Mouse (Mus musculus): ENCODE measurements around the gene Vps18. TPM values are rescaled to one million over a fixed set of nuclear protein-coding genes. Genes with fewer than 3 reads are reported as not detected.

Gene Vps18
- polyA plus RNA-seq, 1 experiment, result 32.2 TPM

- TF ChIP-seq POLR2A (IDR thresholded peaks at IDR 0.05; ENCODE audit: extremely low read depth, insufficient read depth, low read length), result no peak
- no peak for TF ChIP-seq CTCF (IDR thresholded peaks at IDR 0.05; ENCODE audit: extremely low read depth, insufficient read depth, low read length)
Measured at GRCm38 (mm10) chr2:119313780-119314479, 25.4 kb downstream of the Vps18 start.

DNA sequence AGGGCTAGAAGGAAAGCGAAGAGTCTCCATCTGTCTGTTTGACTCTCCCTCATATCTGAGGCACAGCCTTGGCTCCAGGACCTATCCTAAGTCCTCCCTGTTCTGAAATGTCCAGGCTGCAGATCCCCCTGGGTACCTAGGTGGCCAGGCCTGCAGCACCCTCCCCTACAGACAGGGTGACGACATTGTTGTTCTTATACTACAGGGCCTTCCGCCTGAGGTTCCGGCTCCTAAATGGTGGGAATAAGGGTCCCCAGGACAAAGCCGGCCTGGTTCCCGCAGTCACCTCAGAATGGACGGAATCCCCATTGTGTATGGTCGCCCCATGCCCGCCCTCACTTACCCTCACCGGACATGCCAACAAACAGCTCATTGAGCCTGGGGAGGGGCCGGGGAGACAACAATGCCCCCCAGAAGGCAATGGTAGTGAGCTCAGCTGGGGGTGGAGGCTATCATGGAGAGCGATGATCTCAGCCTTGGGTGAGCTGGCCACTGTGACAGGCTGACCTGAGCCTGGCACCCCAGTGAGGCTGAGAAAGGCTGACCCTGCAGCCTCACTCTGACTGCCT lies 26.3 kb downstream of the Vps18 start:
- H3K27ac ChIP-seq (ENCODE audit: insufficient read depth, low read length), result no peak overlapping the region
- H3K4me3 ChIP-seq (ENCODE audit: insufficient read depth, low read length), result no peak overlapping the region
- no peak for TF ChIP-seq POLR2A (IDR thresholded peaks at IDR 0.05; ENCODE audit: extremely low read depth, insufficient read depth, low read length)
- no peak for TF ChIP-seq CTCF (IDR thresholded peaks at IDR 0.05; ENCODE audit: extremely low read depth, insufficient read depth, low read length)
- no peaks in the 10 kb centered on the region for H3K4me1 ChIP-seq (ENCODE audit: control insufficient read depth, insufficient read depth, low read length)

More at GRCm38 (mm10) chr2:119313780-119314479, 25.4 kb downstream of the Vps18 start:
- no peak overlapping the region for H3K4me3 ChIP-seq (ENCODE audit: insufficient read depth, low read length)
- H3K27ac ChIP-seq (ENCODE audit: insufficient read depth, low read length), result no peak overlapping the region
- H3K4me1 ChIP-seq (ENCODE audit: control insufficient read depth, insufficient read depth, low read length), result no peaks in the 10 kb centered on the region

- H3K27ac ChIP-seq (ENCODE audit: insufficient read depth, low read length), result no peak overlapping the region
- no peak overlapping the region for H3K4me3 ChIP-seq (ENCODE audit: insufficient read depth, low read length)
- TF ChIP-seq POLR2A (IDR thresholded peaks at IDR 0.05; ENCODE audit: extremely low read depth, insufficient read depth, low read length), result no peak
- TF ChIP-seq CTCF (IDR thresholded peaks at IDR 0.05; ENCODE audit: extremely low read depth, insufficient read depth, low read length), result no peak
- H3K4me1 ChIP-seq (ENCODE audit: control insufficient read depth, insufficient read depth, low read length), result no peaks in the 10 kb centered on the region
Measured at GRCm38 (mm10) chr2:119318043-119318710, 29.6 kb downstream of the Vps18 start.

- Histone ChIP-seq H3K4me3 (ENCODE audit: insufficient read depth, low read length) (no peak overlapping the region), H3K4me1 (ENCODE audit: control insufficient read depth, insufficient read depth, low read length) (no peaks in the 10 kb centered on the region), H3K27ac (ENCODE audit: insufficient read depth, low read length) (no peak overlapping the region)
- no peak for TF ChIP-seq CTCF (IDR thresholded peaks at IDR 0.05; ENCODE audit: extremely low read depth, insufficient read depth, low read length)
- TF ChIP-seq POLR2A (IDR thresholded peaks at IDR 0.05; ENCODE audit: extremely low read depth, insufficient read depth, low read length), result no peak
Measured at GRCm38 (mm10) chr2:119320571-119320970, 32.0 kb downstream of the Vps18 start.

- Histone ChIP-seq H3K27ac (ENCODE audit: insufficient read depth, low read length) (no peak overlapping the region), H3K4me1 (ENCODE audit: control insufficient read depth, insufficient read depth, low read length) (no peaks in the 10 kb centered on the region), H3K4me3 (ENCODE audit: insufficient read depth, low read length) (no peak overlapping the region)
- TF ChIP-seq POLR2A (IDR thresholded peaks at IDR 0.05; ENCODE audit: extremely low read depth, insufficient read depth, low read length) (no peak), CTCF (IDR thresholded peaks at IDR 0.05; ENCODE audit: extremely low read depth, insufficient read depth, low read length) (no peak)
Measured at GRCm38 (mm10) chr2:119321771-119322586, 33.4 kb downstream of the Vps18 start.

GRCm38 (mm10) chr2:119322587-119323300 lies 34.2 kb downstream of the Vps18 start:
- TF ChIP-seq CTCF (IDR thresholded peaks at IDR 0.05; ENCODE audit: extremely low read depth, insufficient read depth, low read length), result no peak
- no peak for TF ChIP-seq POLR2A (IDR thresholded peaks at IDR 0.05; ENCODE audit: extremely low read depth, insufficient read depth, low read length)
- no peak overlapping the region for H3K27ac ChIP-seq (ENCODE audit: insufficient read depth, low read length)
- H3K4me3 ChIP-seq (ENCODE audit: insufficient read depth, low read length), result no peak overlapping the region
- no peaks in the 10 kb centered on the region for H3K4me1 ChIP-seq (ENCODE audit: control insufficient read depth, insufficient read depth, low read length)

GRCm38 (mm10) chr2:119323866-119324575 lies 35.5 kb downstream of the Vps18 start:
- Histone ChIP-seq H3K4me3 (ENCODE audit: insufficient read depth, low read length) (no peak overlapping the region), H3K27ac (ENCODE audit: insufficient read depth, low read length) (no peak overlapping the region), H3K4me1 (ENCODE audit: control insufficient read depth, insufficient read depth, low read length) (no peaks in the 10 kb centered on the region)
- TF ChIP-seq CTCF (IDR thresholded peaks at IDR 0.05; ENCODE audit: extremely low read depth, insufficient read depth, low read length) (no peak), POLR2A (IDR thresholded peaks at IDR 0.05; ENCODE audit: extremely low read depth, insufficient read depth, low read length) (no peak)

- no peaks in the 10 kb centered on the region for H3K4me1 ChIP-seq (ENCODE audit: control insufficient read depth, insufficient read depth, low read length)
- no peak overlapping the region for H3K27ac ChIP-seq (ENCODE audit: insufficient read depth, low read length)
- H3K4me3 ChIP-seq (ENCODE audit: insufficient read depth, low read length), result no peak overlapping the region; the same call in 1 of the 2 replicates
- no peak for TF ChIP-seq CTCF (IDR thresholded peaks at IDR 0.05; ENCODE audit: extremely low read depth, insufficient read depth, low read length)
- no peak for TF ChIP-seq POLR2A (IDR thresholded peaks at IDR 0.05; ENCODE audit: extremely low read depth, insufficient read depth, low read length)
Measured at GRCm38 (mm10) chr2:119324576-119325318, 36.2 kb downstream of the Vps18 start.

Measured in cortical plate, adult 2 months (tissue).